Mouse (Mus musculus) testis, adult 2 months (tissue): ENCODE measurements around the gene Arrb2.

Experiments
- CTCF ChIP-seq: fragments of 200-500 bp; IDR thresholded peaks from 2 replicates; pipeline ENCODE4 v1.5.1; 2012; ENCODE audit warnings: low read depth, mild to moderate bottlenecking, inconsistent platforms, low read length, moderate library complexity; ENCODE audit not compliant: control insufficient read depth, insufficient read depth, insufficient replicate concordance
- POLR2A ChIP-seq: fragments of 200-500 bp; IDR thresholded peaks from 2 replicates; pipeline ENCODE4 v1.6.1; 2012; ENCODE audit warnings: low read depth, mild to moderate bottlenecking, inconsistent platforms, low read length, moderate library complexity; ENCODE audit not compliant: control insufficient read depth

- TF ChIP-seq POLR2A: no peak
- TF ChIP-seq CTCF: no peak
These were observed 861 bp upstream of the Arrb2 start for GRCm38 (mm10) chr11:70431574-70431973.
